Mouse (Mus musculus) small intestine, adult 2 months (tissue): ENCODE data around the gene Nsg1. TPM values are rescaled to one million over a fixed set of nuclear protein-coding genes. Genes with fewer than 3 reads are reported as not detected.

ENCODE experiments used
- H3K27ac ChIP-seq: fragments of 200-500 bp; 2 replicates; pipeline ENCODE4 v1.5.1; 2012; ENCODE audit warnings: low read depth, low read length, control low read depth, inconsistent platforms; ENCODE audit not compliant: insufficient read depth
- H3K27me3 ChIP-seq: fragments of 200-500 bp; 2 replicates; pipeline ENCODE4 v1.6.1; 2012; ENCODE audit warnings: mild to moderate bottlenecking, moderate library complexity, low read length, inconsistent platforms; ENCODE audit not compliant: control insufficient read depth, insufficient read depth
- H3K36me3 ChIP-seq: fragments of 200-500 bp; 2 replicates; pipeline ENCODE4 v1.6.1; 2012; ENCODE audit warnings: mild to moderate bottlenecking, low read length, control low read depth, inconsistent platforms; ENCODE audit not compliant: control insufficient read depth, insufficient read depth
- H3K4me1 ChIP-seq: fragments of 200-500 bp; 2 replicates; pipeline ENCODE4 v1.6.1; 2012; ENCODE audit warnings: low read length, inconsistent platforms, mixed read lengths; ENCODE audit not compliant: control insufficient read depth, insufficient read depth, insufficient read length
- H3K4me3 ChIP-seq: fragments of 200-500 bp; 2 replicates; pipeline ENCODE4 v1.5.1; 2012; ENCODE audit warnings: low read depth, mild to moderate bottlenecking, control low read depth, inconsistent platforms, low read length, moderate library complexity
- CTCF ChIP-seq: fragments of 200-500 bp; IDR thresholded peaks from 2 replicates; pipeline ENCODE4 v1.5.1; 2012; ENCODE audit warnings: low read depth, mild to moderate bottlenecking, control low read depth, inconsistent platforms, low read length, moderate library complexity, mixed read lengths; ENCODE audit not compliant: insufficient replicate concordance, insufficient read length; ENCODE audit errors: extremely low read depth
- POLR2A ChIP-seq: fragments of 200-500 bp; IDR thresholded peaks from 2 replicates; pipeline ENCODE4 v1.6.1; 2012; ENCODE audit warnings: low read depth, mild to moderate bottlenecking, control low read depth, inconsistent platforms, low read length, moderate library complexity
- WGBS: fragments of 180-500 bp; shearing (Covaris S2); methylation state at CpG from one replicate; pipeline ENCODE4 v1.1.7; 2018; 5-methylcytosine and 5-hydroxymethylcytosine counted together
- polyA plus RNA-seq: library from polyadenylated mRNA; depleted of rRNA; stranded (reverse); fragments of >200 nt; gene quantifications from 2 replicates; pipeline ENCODE4 v1.2.3, GENCODE M21; 2012

The Nsg1 gene
- polyA plus RNA-seq, 1 experiment = 3.4 TPM

DNA sequence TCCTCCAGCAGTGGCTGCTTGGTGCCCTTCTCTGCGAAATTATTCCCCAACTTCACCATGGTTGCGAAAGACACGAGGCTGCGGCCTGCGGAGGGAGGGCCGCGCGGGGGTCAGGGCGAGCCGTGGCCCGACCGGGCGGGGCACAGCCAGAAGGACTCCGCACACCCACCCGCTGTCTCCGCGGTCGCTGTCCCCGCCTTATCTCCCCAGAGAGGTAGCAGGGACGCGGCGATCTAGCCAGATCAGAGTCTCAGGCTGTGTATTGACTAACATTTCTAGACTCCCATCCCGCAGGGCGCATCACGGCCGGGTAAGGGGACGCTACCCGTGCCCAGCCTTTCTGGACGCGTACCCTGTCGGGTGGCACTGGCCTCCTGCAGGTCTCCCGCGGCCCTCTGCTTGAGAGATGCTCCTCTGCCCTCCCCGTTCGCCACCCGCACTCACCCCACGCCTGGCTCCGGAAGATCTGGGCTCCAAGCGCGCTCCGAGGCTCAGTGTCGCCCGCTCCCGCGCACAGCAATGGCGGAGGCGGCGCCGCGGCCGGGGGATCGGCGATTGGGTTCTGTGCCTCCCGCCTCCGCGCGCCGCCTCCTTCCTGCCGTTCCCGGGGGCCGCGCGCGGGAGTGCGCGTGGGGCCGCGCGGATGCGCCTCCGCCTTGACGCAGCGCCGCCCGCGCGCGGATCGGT is 617 bp downstream of the Nsg1 start:
- Histone ChIP-seq H3K27ac (no peak overlapping the region), H3K36me3 (no peaks in the 10 kb centered on the region), H3K4me3 (peak overlapping the region; percentile 64), H3K27me3 (peaks cover 13% of the 10 kb centered on the region; the same call in 1 of the 2 replicates), H3K4me1 (no peaks in the 10 kb centered on the region; the same call in 1 of the 2 replicates)
- TF ChIP-seq POLR2A (no peak), CTCF (no peak)
- WGBS = under 1% methylated on average over 79 of the region's 79 CpGs

- 7% methylated on average over 17 of the region's 17 CpGs for WGBS
- Histone ChIP-seq H3K4me3 (peak overlapping the region; percentile 64), H3K27me3 (peaks cover 13% of the 10 kb centered on the region; the same call in 1 of the 2 replicates), H3K27ac (no peak overlapping the region), H3K4me1 (no peaks in the 10 kb centered on the region; the same call in 1 of the 2 replicates), H3K36me3 (no peaks in the 10 kb centered on the region)
- TF ChIP-seq POLR2A = no peak
- TF ChIP-seq CTCF = no peak
Measured at GRCm38 (mm10) chr5:38158501-38158946, 1.2 kb downstream of the Nsg1 start.

DNA sequence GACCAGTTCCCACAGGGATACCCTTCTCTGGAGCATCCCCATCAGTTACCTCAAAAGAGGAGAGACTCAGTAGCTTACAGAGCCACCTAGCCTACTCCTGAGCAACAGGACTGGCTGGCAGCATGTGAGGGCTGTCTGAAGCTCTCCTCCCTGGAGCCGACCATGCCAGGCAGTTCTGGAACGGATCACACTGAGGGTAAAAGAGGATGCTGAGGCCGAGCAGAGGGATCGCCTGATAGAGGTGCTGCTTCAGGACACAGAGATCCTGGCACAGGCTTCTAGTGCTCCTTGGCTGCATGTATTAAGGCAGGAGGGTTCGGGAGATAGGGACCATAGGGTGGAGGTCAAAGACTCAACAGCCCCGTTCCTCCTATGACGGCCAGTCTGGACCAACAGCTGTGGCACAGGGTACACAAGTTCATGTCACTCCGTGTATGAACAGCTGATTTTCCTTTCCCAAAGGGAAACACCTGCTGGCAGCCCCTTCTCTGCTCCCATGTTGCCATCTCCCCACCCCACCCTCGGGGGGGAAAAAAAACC is 2.2 kb downstream of the Nsg1 start:
- H3K4me3 ChIP-seq = no peak overlapping the region
- 63% methylated on average over 9 of the region's 9 CpGs for WGBS
- H3K27ac ChIP-seq = no peak overlapping the region
- TF ChIP-seq POLR2A (no peak), CTCF (no peak)
- no peaks in the 10 kb centered on the region for H3K36me3 ChIP-seq
- no peaks in the 10 kb centered on the region; the same call in 1 of the 2 replicates for H3K4me1 ChIP-seq
- peaks cover 13% of the 10 kb centered on the region; the same call in 1 of the 2 replicates for H3K27me3 ChIP-seq

GRCm38 (mm10) chr5:38153636-38154035 is 6.1 kb downstream of the Nsg1 start:
- Histone ChIP-seq H3K4me1 (no peaks in the 10 kb centered on the region), H3K27ac (no peak overlapping the region), H3K4me3 (no peak overlapping the region), H3K27me3 (no peaks in the 10 kb centered on the region), H3K36me3 (no peaks in the 10 kb centered on the region)
- no peak for TF ChIP-seq POLR2A
- TF ChIP-seq CTCF = no peak
- 84% methylated on average over 5 of the region's 5 CpGs for WGBS

DNA sequence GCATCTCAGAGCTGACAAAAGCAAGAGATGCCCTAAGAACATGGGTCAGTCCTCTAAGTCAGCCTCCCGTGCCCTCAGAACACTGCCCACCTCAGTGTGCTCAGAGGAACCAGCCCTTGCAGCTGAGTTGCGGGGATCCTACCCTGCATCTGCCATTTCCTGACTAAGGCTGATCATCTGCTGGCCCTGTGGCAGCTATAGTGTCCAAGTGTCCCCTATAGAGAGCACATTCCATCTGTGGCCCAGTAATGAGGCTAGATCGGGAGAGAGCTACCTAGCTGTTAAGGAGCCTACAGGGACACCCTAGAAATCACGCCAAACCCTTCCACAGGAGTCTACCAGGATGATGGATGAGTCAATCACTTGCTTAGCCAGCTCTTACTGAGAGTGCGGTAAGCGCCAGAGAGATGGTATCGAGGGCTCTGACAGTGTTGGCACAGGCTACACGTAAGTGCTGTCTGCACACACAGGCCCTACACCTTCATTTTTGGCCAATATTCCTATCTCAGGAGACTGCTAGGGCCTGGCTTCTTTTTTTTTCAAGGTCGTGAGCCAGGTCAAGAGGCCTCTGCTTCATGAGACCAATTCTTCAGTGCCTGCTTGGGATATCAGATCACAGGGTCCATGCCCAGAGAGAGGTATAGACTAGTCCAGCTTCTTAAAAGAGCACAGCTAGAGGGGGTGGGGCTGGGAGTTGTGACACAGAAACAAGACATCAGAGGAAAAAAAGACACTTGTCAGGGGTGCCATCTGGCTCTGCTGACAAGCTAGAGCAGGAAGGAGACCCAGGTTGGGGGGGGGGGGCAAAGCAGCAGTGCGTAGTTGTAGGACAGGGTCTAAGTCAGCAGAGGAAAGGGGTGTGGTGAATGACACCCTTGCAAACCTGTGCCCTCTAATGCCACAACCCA is 7.3 kb downstream of the Nsg1 start:
- Histone ChIP-seq H3K4me1 (no peaks in the 10 kb centered on the region), H3K27me3 (no peaks in the 10 kb centered on the region), H3K36me3 (no peaks in the 10 kb centered on the region), H3K27ac (no peak overlapping the region), H3K4me3 (no peak overlapping the region)
- WGBS = 82% methylated on average over 10 of the region's 10 CpGs
- no peak for TF ChIP-seq CTCF
- TF ChIP-seq POLR2A = no peak

- no peaks in the 10 kb centered on the region for H3K36me3 ChIP-seq
- no peak overlapping the region for H3K4me3 ChIP-seq
- no peaks in the 10 kb centered on the region for H3K4me1 ChIP-seq
- no peak overlapping the region for H3K27ac ChIP-seq
- TF ChIP-seq POLR2A (no peak), CTCF (no peak)
- H3K27me3 ChIP-seq = no peaks in the 10 kb centered on the region
- WGBS = 36% methylated on average over 3 of the region's 3 CpGs
Measured at GRCm38 (mm10) chr5:38151264-38151663, 8.4 kb downstream of the Nsg1 start.

GRCm38 (mm10) chr5:38146524-38146923 is 13.2 kb downstream of the Nsg1 start:
- no peak overlapping the region for H3K4me3 ChIP-seq
- no peaks in the 10 kb centered on the region for H3K36me3 ChIP-seq
- no peak for TF ChIP-seq CTCF
- TF ChIP-seq POLR2A = no peak
- no peaks in the 10 kb centered on the region for H3K4me1 ChIP-seq
- no peaks in the 10 kb centered on the region for H3K27me3 ChIP-seq
- no peak overlapping the region for H3K27ac ChIP-seq
- whole genome bisulfite sequencing = 66% methylated on average over 6 of the region's 6 CpGs
